Mouse (Mus musculus) embryonic facial prominence, embryonic 13.5 days (tissue): ENCODE results near the gene Gm10424. TPM values are rescaled to one million over a fixed set of nuclear protein-coding genes. Genes with fewer than 3 reads are reported as not detected.
"Not testable (repeated sequence)": the region's sequence is repeated elsewhere in the genome, so short reads cannot be mapped to it uniquely, and the experiment has no call there.

Experiments used
- ATAC-seq: fragments of 200-750 bp; cut with Nextera tagmentation; 2 replicates; pipeline ENCODE4 v1.8.0; 2017; ENCODE audit warnings: low read depth; ENCODE audit not compliant: insufficient number of reproducible peaks, insufficient read depth, low FRiP score, low TSS enrichment
- H3K27ac ChIP-seq: fragments of 300-500 bp; sonication (generic); 2 replicates; pipeline ENCODE4 v1.5.1; 2015; ENCODE audit warnings: moderate library complexity, mild to moderate bottlenecking, inconsistent platforms
- H3K27me3 ChIP-seq: fragments of 300-500 bp; sonication (generic); 2 replicates; pipeline ENCODE4 v1.6.1; 2015; ENCODE audit warnings: mild to moderate bottlenecking, inconsistent platforms
- H3K36me3 ChIP-seq: fragments of 300-500 bp; sonication (generic); 2 replicates; pipeline ENCODE4 v1.6.1; 2015; ENCODE audit warnings: mild to moderate bottlenecking, inconsistent platforms
- H3K4me1 ChIP-seq: fragments of 300-500 bp; sonication (generic); 2 replicates; pipeline ENCODE4 v1.6.1; 2015; ENCODE audit warnings: inconsistent platforms
- H3K4me2 ChIP-seq: fragments of 300-500 bp; sonication (generic); 2 replicates; pipeline ENCODE4 v1.6.1; 2015; ENCODE audit warnings: moderate library complexity, mild to moderate bottlenecking, inconsistent platforms
- H3K4me3 ChIP-seq: fragments of 300-500 bp; sonication (generic); 2 replicates; pipeline ENCODE4 v1.5.1; 2015; ENCODE audit warnings: mild to moderate bottlenecking, inconsistent platforms
- H3K9ac ChIP-seq: fragments of 300-500 bp; sonication (generic); 2 replicates; pipeline ENCODE4 v1.6.1; 2015; ENCODE audit warnings: mild to moderate bottlenecking, inconsistent platforms
- H3K9me3 ChIP-seq: fragments of 300-500 bp; sonication (generic); 2 replicates; pipeline ENCODE4 v1.6.1; 2016; ENCODE audit warnings: inconsistent platforms
- WGBS: fragments of 180-500 bp; shearing (Covaris S2); methylation state at CpG from one replicate; pipeline ENCODE4 v1.1.7; 2015; ENCODE audit warnings: mixed read lengths; 5-methylcytosine and 5-hydroxymethylcytosine counted together
- polyA plus RNA-seq: library from polyadenylated mRNA; unstranded; fragments of >200 nt; fragmentation: Nextera tagmentation; extraction: Ambion mirVana; gene quantifications from 2 replicates; pipeline ENCODE4 v1.2.1, GENCODE M21; 2015

The Gm10424 gene
- not detected in 2 replicates for polyA plus RNA-seq

GRCm38 (mm10) chr5:95272668-95273067, at the start of gene Gm10424:
Gm10424 (minus strand) TSS chr5:95272768.
- ATAC-seq, result not testable (repeated sequence)

GRCm38 (mm10) chr5:95305611-95306010, 33.0 kb upstream of the Gm10424 start, which contains the start of gene Gm3259:
Gm3259 (plus strand) TSS chr5:95305911.
- ATAC-seq, H3K9me3 ChIP-seq, H3K4me3 ChIP-seq, H3K4me1 ChIP-seq, H3K9ac ChIP-seq, H3K4me2 ChIP-seq, H3K27me3 ChIP-seq, H3K27ac ChIP-seq, H3K36me3 ChIP-seq: not testable (repeated sequence)
- 57% methylated on average over 2 of the region's 2 CpGs for WGBS

More at GRCm38 (mm10) chr5:95272668-95273067, at the start of gene Gm10424:
- not testable (repeated sequence) for H3K36me3 ChIP-seq, H3K4me1 ChIP-seq, H3K4me3 ChIP-seq, H3K27ac ChIP-seq, H3K9me3 ChIP-seq, H3K4me2 ChIP-seq, H3K9ac ChIP-seq, H3K27me3 ChIP-seq
- no CpG with 5 or more reads among the region's 1 CpGs for WGBS

Other genes starting within 250 kb of the Gm10424 start
- gene Gm7942, start 165.8 kb downstream of the Gm10424 start, polyA plus RNA-seq, result not detected in 2 replicates
- not detected in 2 replicates for gene Gm16513, start 90.1 kb downstream of the Gm10424 start, polyA plus RNA-seq
- gene Gm3259, start 33.1 kb upstream of the Gm10424 start, polyA plus RNA-seq, result not detected in 2 replicates
- gene D5Ertd577e, start 184.0 kb upstream of the Gm10424 start, polyA plus RNA-seq, result not detected in 2 replicates
- gene Gm3286, start 238.0 kb upstream of the Gm10424 start, polyA plus RNA-seq, result not detected in 2 replicates